22 mouse cellular contexts compared by ENCODE assay signal in the genomic region with DNA sequence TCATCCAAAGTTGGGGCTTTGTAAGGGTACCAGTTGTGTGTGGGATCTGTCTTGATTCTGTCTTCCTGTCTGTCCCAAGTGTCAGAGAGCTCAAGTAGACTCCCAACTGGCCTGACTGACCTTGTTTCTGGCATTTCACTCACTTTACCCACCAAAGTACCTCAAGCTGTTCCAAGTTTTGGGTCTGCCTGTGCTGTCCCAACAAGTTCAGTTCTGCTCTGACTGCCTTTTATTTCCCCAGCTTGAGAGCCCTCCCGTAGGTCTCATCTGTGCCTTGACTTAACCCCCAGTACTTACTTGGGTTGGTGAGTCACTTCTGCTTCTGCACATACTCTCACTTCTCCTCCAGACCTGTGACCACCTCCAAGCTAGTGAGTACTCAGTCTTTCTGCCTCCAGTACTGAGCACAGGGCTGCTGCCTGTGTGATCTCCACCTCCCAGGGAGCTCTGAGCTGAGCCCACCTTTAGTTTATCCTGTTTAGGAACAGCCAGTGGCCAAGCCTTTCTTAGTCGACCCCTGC. TPM values are rescaled to one million over a fixed set of nuclear protein-coding genes. Genes with fewer than 3 reads are reported as not detected.
A peak's percentile ranks its signal among the peaks of the same experiment; 100 is the strongest.
DNase-seq lines count a peak whose midpoint lies in the region; ATAC-seq and TF ChIP-seq lines count a peak whose summit lies in the region.
"Had no signal": no experiment of that assay in that cellular context is flagged by ENCODE, and none has a peak within 500 bp of the region (broad histone marks: within the 10 kb centered on the region; RNA-seq: fewer than 3 reads in every experiment).

No protein-coding gene starts in this region.

- no peak overlapping the region for H3K9ac ChIP-seq in liver, postnatal 0 days (replicated peaks)
- H3K9ac ChIP-seq in MEL (ENCODE audit: control insufficient read depth, low read depth, low read length, poor library complexity, severe bottlenecking): no peak overlapping the region
- no peak overlapping the region for H3K9ac ChIP-seq in forebrain, embryonic 13.5 days
- H3K9ac ChIP-seq: forebrain, embryonic 12.5 days; hindbrain, embryonic 14.5 days; limb, embryonic 15.5 days; midbrain, embryonic 15.5 days had no signal

- no peak for TF ChIP-seq CTCF in liver, postnatal 0 days (IDR thresholded peaks at IDR 0.05; ENCODE audit: low read depth)
- no peak for TF ChIP-seq CTCF in MEL (IDR thresholded peaks at IDR 0.05 in 2 of 3, conservative IDR thresholded peaks at IDR 0.05 in 1 of 3; ENCODE audit: control insufficient read depth in 1 of 3, insufficient read depth in 1 of 3, low read depth in 2 of 3, low read length in 3 of 3, poor library complexity in 1 of 3, severe bottlenecking in 1 of 3)
- no peak for TF ChIP-seq CTCF in thymus, adult 2 months (IDR thresholded peaks at IDR 0.05; ENCODE audit: borderline replicate concordance, control insufficient read depth, extremely low read depth, insufficient read depth, low read length, poor library complexity)

- TF ChIP-seq EP300 in liver, postnatal 0 days (IDR thresholded peaks at IDR 0.05; ENCODE audit: low read depth): no peak
- no peak for TF ChIP-seq EP300 in MEL (IDR thresholded peaks at IDR 0.05; ENCODE audit: low read depth in 1 of 2, low read length in 2 of 2)

- TF ChIP-seq POLR2A in MEL (IDR thresholded peaks at IDR 0.05; ENCODE audit: control insufficient read depth in 1 of 2, insufficient read depth in 1 of 2, low read depth in 1 of 2, low read length in 2 of 2, poor library complexity in 1 of 2): no peak
- TF ChIP-seq POLR2A in thymus, adult 2 months (IDR thresholded peaks at IDR 0.05; ENCODE audit: control insufficient read depth, extremely low read depth, insufficient read depth, low read length, poor library complexity): no peak

- peak; percentile 40 for ATAC-seq in liver, postnatal 0 days
- ATAC-seq in megakaryocyte, adult 5-6 weeks (ENCODE audit: poor library complexity, severe bottlenecking): peak; percentile 84
- no peak for ATAC-seq in forebrain, embryonic 13.5 days
- ATAC-seq: inflammation-experienced regulatory T-cells, adult 6 months; midbrain, embryonic 15.5 days had no signal

- DNase-seq in liver, postnatal 0 days: no peak
- DNase-seq in liver: no peak
- peak; percentile 42 for DNase-seq in MEL (ENCODE audit: low read depth, low spot score)
- no peak for DNase-seq in thymus, adult 2 months
- no peak for DNase-seq in hindbrain, embryonic 10.5 days (ENCODE audit: low spot score)
- DNase-seq: adrenal gland, postnatal 25 days; cerebellum, adult 9-11 months; gastrocnemius, postnatal 10 days; heart, postnatal 36 days; kidney, adult 18-20 months; kidney, postnatal 4 days; left cerebral cortex, postnatal 4 days; lung, adult 18-20 months; thymus, postnatal 14 days had no signal

- 61% methylated on average over 2 of the region's 2 CpGs for WGBS in liver, postnatal 0 days (ENCODE audit: insufficient replicate concordance)
- WGBS in forebrain, embryonic 13.5 days: 80% methylated on average over 2 of the region's 2 CpGs
- WGBS in thymus, adult 2 months: 85% methylated on average over 2 of the region's 2 CpGs
- WGBS in hindbrain, embryonic 10.5 days: 76% methylated on average over 2 of the region's 2 CpGs

- no peak overlapping the region for H3K4me3 ChIP-seq in liver, postnatal 0 days (ENCODE audit: low read depth, low read length)
- H3K4me3 ChIP-seq in MEL (ENCODE audit: control insufficient read depth in 1 of 2, insufficient read depth in 1 of 2, low read depth in 2 of 2, low read length in 2 of 2): no peak overlapping the region
- H3K4me3 ChIP-seq in forebrain, embryonic 13.5 days: no peak overlapping the region
- H3K4me3 ChIP-seq in thymus, adult 2 months (ENCODE audit: control insufficient read depth, insufficient read depth, low read length): no peak overlapping the region
- H3K4me3 ChIP-seq in hindbrain, embryonic 10.5 days: no peak overlapping the region
- H3K4me3 ChIP-seq: forebrain, embryonic 12.5 days; left cerebral cortex, adult 2 months; limb, embryonic 15.5 days; midbrain, embryonic 15.5 days had no signal

- H3K36me3 ChIP-seq in liver, postnatal 0 days (replicated peaks; ENCODE audit: insufficient read depth, low read length): peaks cover 8% of the 10 kb centered on the region
- H3K36me3 ChIP-seq in MEL (ENCODE audit: control insufficient read depth in 1 of 2, insufficient read depth in 2 of 2, low read length in 2 of 2): no peaks in the 10 kb centered on the region
- 0 out of 2 replicates have a peak, but pooled peaks cover 5% of the 10 kb centered on the region for H3K36me3 ChIP-seq in forebrain, embryonic 13.5 days (ENCODE audit: poor library complexity, severe bottlenecking)
- no peaks in the 10 kb centered on the region; the same call in 1 of the 2 replicates for H3K36me3 ChIP-seq in thymus, adult 2 months (ENCODE audit: control insufficient read depth, insufficient read depth, low read length)
- H3K36me3 ChIP-seq in hindbrain, embryonic 10.5 days: no peaks in the 10 kb centered on the region
- H3K36me3 ChIP-seq: forebrain, embryonic 12.5 days; midbrain, embryonic 15.5 days had no signal

- H3K9me3 ChIP-seq in liver, postnatal 0 days (ENCODE audit: low read length): no peaks in the 10 kb centered on the region
- H3K9me3 ChIP-seq in MEL (replicated peaks; ENCODE audit: insufficient read depth, low read length): no peaks in the 10 kb centered on the region
- H3K9me3 ChIP-seq in forebrain, embryonic 13.5 days (replicated peaks): no peaks in the 10 kb centered on the region
- H3K9me3 ChIP-seq in hindbrain, embryonic 10.5 days: no peaks in the 10 kb centered on the region
- H3K9me3 ChIP-seq: forebrain, embryonic 12.5 days; limb, embryonic 15.5 days; midbrain, embryonic 15.5 days had no signal

- H3K27me3 ChIP-seq in liver, postnatal 0 days (ENCODE audit: insufficient read depth, low read length): no peaks in the 10 kb centered on the region
- no peaks in the 10 kb centered on the region for H3K27me3 ChIP-seq in MEL (ENCODE audit: control insufficient read depth in 1 of 2, insufficient read depth in 2 of 2, low read length in 2 of 2)
- H3K27me3 ChIP-seq in forebrain, embryonic 13.5 days: no peaks in the 10 kb centered on the region
- no peaks in the 10 kb centered on the region for H3K27me3 ChIP-seq in thymus, adult 2 months (ENCODE audit: control insufficient read depth, insufficient read depth, low read length)
- no peaks in the 10 kb centered on the region for H3K27me3 ChIP-seq in hindbrain, embryonic 10.5 days (ENCODE audit: insufficient read depth, poor library complexity, severe bottlenecking)
- H3K27me3 ChIP-seq: forebrain, embryonic 12.5 days; limb, embryonic 15.5 days; midbrain, embryonic 15.5 days had no signal

- TF ChIP-seq RAD21 in MEL (IDR thresholded peaks at IDR 0.05; ENCODE audit: low read depth, low read length): no peak

- H3K27ac ChIP-seq in liver, postnatal 0 days (ENCODE audit: low read depth): no peak overlapping the region
- no peak overlapping the region for H3K27ac ChIP-seq in MEL (ENCODE audit: control insufficient read depth, low read depth, low read length)
- no peak overlapping the region for H3K27ac ChIP-seq in forebrain, embryonic 13.5 days
- no peak overlapping the region for H3K27ac ChIP-seq in thymus, adult 2 months (ENCODE audit: control insufficient read depth, insufficient read depth, low read length)
- H3K27ac ChIP-seq in hindbrain, embryonic 10.5 days: no peak overlapping the region
- H3K27ac ChIP-seq: forebrain, embryonic 12.5 days; hindbrain, embryonic 14.5 days; left cerebral cortex, adult 2 months; limb, embryonic 15.5 days; midbrain, embryonic 15.5 days had no signal

- no peaks in the 10 kb centered on the region for H3K79me2 ChIP-seq in MEL (ENCODE audit: control insufficient read depth, insufficient read depth, low read length, poor library complexity)

- 0 out of 2 replicates have a peak, but pooled peaks cover 4% of the 10 kb centered on the region for H3K4me1 ChIP-seq in liver, postnatal 0 days (ENCODE audit: insufficient read depth)
- no peaks in the 10 kb centered on the region for H3K4me1 ChIP-seq in MEL (ENCODE audit: control insufficient read depth in 1 of 2, insufficient read depth in 2 of 2, low read length in 2 of 2)
- H3K4me1 ChIP-seq in forebrain, embryonic 13.5 days: peaks cover 10% of the 10 kb centered on the region
- no peaks in the 10 kb centered on the region for H3K4me1 ChIP-seq in thymus, adult 2 months (replicated peaks; ENCODE audit: control insufficient read depth, insufficient read depth, low read length)
- peaks cover 28% of the 10 kb centered on the region for H3K4me1 ChIP-seq in hindbrain, embryonic 10.5 days (replicated peaks)

- no peak overlapping the region for H3K4me2 ChIP-seq in liver, postnatal 0 days (ENCODE audit: low read depth, low read length)
- no peak overlapping the region for H3K4me2 ChIP-seq in forebrain, embryonic 13.5 days
- H3K4me2 ChIP-seq: forebrain, embryonic 12.5 days; hindbrain, embryonic 14.5 days; limb, embryonic 15.5 days; midbrain, embryonic 15.5 days had no signal

TF ChIP-seq in MEL, 35 proteins besides CTCF, POLR2A, EP300 and RAD21 (continues in another document):
- no peak for TF ChIP-seq TBP (IDR thresholded peaks at IDR 0.05; ENCODE audit: low read depth, low read length)
- TF ChIP-seq NELFE (IDR thresholded peaks at IDR 0.05; ENCODE audit: low read depth, low read length): no peak
- no peak for TF ChIP-seq MEF2A (IDR thresholded peaks at IDR 0.05; ENCODE audit: extremely low read depth, insufficient replicate concordance, low read depth, low read length, poor library complexity, severe bottlenecking)

RNA-seq across cellular contexts. Expression of gene Inka2, which starts 17.3 kb away (rescaled TPM):
- 0.13 and 0.17 TPM in 2 replicates for polyA plus RNA-seq in liver, postnatal 0 days (2015; fragmentation: Nextera tagmentation; extraction: Ambion mirVana)
- 0.20 and 0.39 TPM in 2 replicates for total RNA-seq in MEL (2012; rRNA removed)
- under 1 TPM in 1 of 2 experiments, not detected in 1; 0.61 TPM for polyA plus RNA-seq in MEL (2012; ENCODE audit: insufficient read depth in 1 of 2, insufficient read length in 2 of 2, low read depth in 1 of 2, low replicate concordance in 2 of 2, missing spikeins in 1 of 2)
- total RNA-seq in megakaryocyte, adult 5-6 weeks (2015): 0.42 TPM in 1 of 2 replicates, not detected in the other
- not detected in 2 replicates for total RNA-seq in megakaryocyte, adult 5-6 weeks (2017)
- polyA plus RNA-seq in forebrain, embryonic 13.5 days (2015; fragmentation: Nextera tagmentation; extraction: Ambion mirVana): 2.5 and 3.6 TPM in 2 replicates
- 5.5 TPM in 2 replicates for polyA plus RNA-seq in thymus, adult 2 months (2012; rRNA removed)
- polyA plus RNA-seq in hindbrain, embryonic 10.5 days (2016; fragmentation: Nextera tagmentation; extraction: Ambion mirVana): 2.1 and 4.3 TPM in 2 replicates

RNA-seq across cellular contexts. Expression of gene Ddx20, which starts 34.4 kb away (rescaled TPM):
- 9.7 and 9.8 TPM in 2 replicates for polyA plus RNA-seq in liver, postnatal 0 days (2015; fragmentation: Nextera tagmentation; extraction: Ambion mirVana)
- 37.3 and 38.0 TPM in 2 replicates for total RNA-seq in MEL (2012; rRNA removed)
- 10 to 100 TPM; 31.6 to 66.8 TPM for polyA plus RNA-seq in MEL (2012; ENCODE audit: insufficient read depth in 1 of 2, insufficient read length in 2 of 2, low read depth in 1 of 2, low replicate concordance in 2 of 2, missing spikeins in 1 of 2)
- total RNA-seq in megakaryocyte, adult 5-6 weeks (2015): 14.3 and 18.3 TPM in 2 replicates
- total RNA-seq in megakaryocyte, adult 5-6 weeks (2017): 34.4 and 34.9 TPM in 2 replicates
- polyA plus RNA-seq in forebrain, embryonic 13.5 days (2015; fragmentation: Nextera tagmentation; extraction: Ambion mirVana): 36.2 and 38.3 TPM in 2 replicates
- polyA plus RNA-seq in thymus, adult 2 months (2012; rRNA removed): 33.5 and 50.2 TPM in 2 replicates
- 42.0 and 49.6 TPM in 2 replicates for polyA plus RNA-seq in hindbrain, embryonic 10.5 days (2016; fragmentation: Nextera tagmentation; extraction: Ambion mirVana)
